Mouse (Mus musculus): Measurements from ENCODE around the gene Stk32c. TPM values are rescaled to one million over a fixed set of nuclear protein-coding genes. Genes with fewer than 3 reads are reported as not detected.

Gene Stk32c
- polyA plus RNA-seq, 1 experiment from 2014 or later = 0.12 TPM

GRCm38 (mm10) chr7:139213751-139214150 is 644 bp upstream of the Stk32c start:
- no peaks in the 10 kb centered on the region for H3K9me3 ChIP-seq
- peaks cover 33% of the 10 kb centered on the region for H3K4me1 ChIP-seq
- H3K27me3 ChIP-seq (replicated peaks; ENCODE audit: low read depth, poor library complexity, severe bottlenecking) = no peaks in the 10 kb centered on the region
- DNase-seq (ENCODE audit: low spot score) = no peak
- 72% methylated on average over 3 of the region's 3 CpGs for WGBS
- H3K27ac ChIP-seq (replicated peaks) = peak overlapping the region; percentile 97
- no peaks in the 10 kb centered on the region for H3K36me3 ChIP-seq (replicated peaks)
- H3K4me3 ChIP-seq = peak overlapping the region; percentile 72

GRCm38 (mm10) chr7:139211761-139212160 is 1.3 kb downstream of the Stk32c start:
- Histone ChIP-seq H3K9me3 (no peaks in the 10 kb centered on the region), H3K4me3 (no peak overlapping the region), H3K36me3 (replicated peaks) (no peaks in the 10 kb centered on the region), H3K27me3 (replicated peaks; ENCODE audit: low read depth, poor library complexity, severe bottlenecking) (peaks cover 7% of the 10 kb centered on the region; the same call in 1 of the 2 replicates), H3K4me1 (peaks cover 22% of the 10 kb centered on the region), H3K27ac (replicated peaks) (no peak overlapping the region; the same call in 1 of the 2 replicates)
- DNase-seq (ENCODE audit: low spot score) = no peak
- WGBS = 82% methylated on average over 6 of the region's 6 CpGs

- 85% methylated on average over 4 of the region's 4 CpGs for WGBS
- no peak overlapping the region for H3K4me3 ChIP-seq
- H3K4me1 ChIP-seq = peaks cover 19% of the 10 kb centered on the region
- no peaks in the 10 kb centered on the region for H3K9me3 ChIP-seq
- H3K36me3 ChIP-seq (replicated peaks) = no peaks in the 10 kb centered on the region
- H3K27ac ChIP-seq (replicated peaks) = no peak overlapping the region
- H3K27me3 ChIP-seq (replicated peaks; ENCODE audit: low read depth, poor library complexity, severe bottlenecking) = peaks cover 8% of the 10 kb centered on the region; the same call in 1 of the 2 replicates
- no peak for DNase-seq (ENCODE audit: low spot score)
Observed at GRCm38 (mm10) chr7:139208773-139209095, 4.4 kb downstream of the Stk32c start.

- WGBS = 36% methylated on average over 7 of the region's 7 CpGs
- Histone ChIP-seq H3K27me3 (replicated peaks; ENCODE audit: low read depth, poor library complexity, severe bottlenecking) (peaks cover 8% of the 10 kb centered on the region; the same call in 1 of the 2 replicates), H3K9me3 (no peaks in the 10 kb centered on the region), H3K27ac (replicated peaks) (no peak overlapping the region), H3K4me3 (no peak overlapping the region), H3K36me3 (replicated peaks) (no peaks in the 10 kb centered on the region), H3K4me1 (peaks cover 14% of the 10 kb centered on the region; the same call in 1 of the 2 replicates)
- peak; percentile 75 for DNase-seq (ENCODE audit: low spot score)
Observed at GRCm38 (mm10) chr7:139208023-139208772, 4.9 kb downstream of the Stk32c start.

GRCm38 (mm10) chr7:139201209-139201608 is 11.9 kb downstream of the Stk32c start:
- DNase-seq (ENCODE audit: low spot score) = no peak
- Histone ChIP-seq H3K9me3 (no peaks in the 10 kb centered on the region), H3K36me3 (replicated peaks) (no peaks in the 10 kb centered on the region), H3K27ac (replicated peaks) (no peak overlapping the region), H3K4me1 (no peaks in the 10 kb centered on the region), H3K27me3 (replicated peaks; ENCODE audit: low read depth, poor library complexity, severe bottlenecking) (peaks cover 16% of the 10 kb centered on the region), H3K4me3 (no peak overlapping the region)
- WGBS = 64% methylated on average over 6 of the region's 6 CpGs

GRCm38 (mm10) chr7:139200108-139200507 is 13.0 kb downstream of the Stk32c start:
- WGBS = 37% methylated on average over 7 of the region's 7 CpGs

GRCm38 (mm10) chr7:139197022-139197421 is 16.1 kb downstream of the Stk32c start:
- no peaks in the 10 kb centered on the region for H3K36me3 ChIP-seq (replicated peaks)
- WGBS = 80% methylated on average over 4 of the region's 4 CpGs
- H3K27me3 ChIP-seq (replicated peaks; ENCODE audit: low read depth, poor library complexity, severe bottlenecking) = peaks cover 16% of the 10 kb centered on the region
- H3K4me3 ChIP-seq = no peak overlapping the region
- no peak for DNase-seq (ENCODE audit: low spot score)
- H3K4me1 ChIP-seq = no peaks in the 10 kb centered on the region
- no peak overlapping the region for H3K27ac ChIP-seq (replicated peaks)
- no peaks in the 10 kb centered on the region for H3K9me3 ChIP-seq

More at GRCm38 (mm10) chr7:139200108-139200507, 13.0 kb downstream of the Stk32c start:
- Histone ChIP-seq H3K36me3 (replicated peaks) (no peaks in the 10 kb centered on the region), H3K9me3 (no peaks in the 10 kb centered on the region), H3K4me3 (no peak overlapping the region), H3K4me1 (no peaks in the 10 kb centered on the region), H3K27ac (replicated peaks) (no peak overlapping the region), H3K27me3 (replicated peaks; ENCODE audit: low read depth, poor library complexity, severe bottlenecking) (peaks cover 16% of the 10 kb centered on the region)
- peak; percentile 66 for DNase-seq (ENCODE audit: low spot score)

- Histone ChIP-seq H3K27ac (replicated peaks) (no peak overlapping the region), H3K27me3 (replicated peaks; ENCODE audit: low read depth, poor library complexity, severe bottlenecking) (peaks cover 50% of the 10 kb centered on the region), H3K36me3 (replicated peaks) (no peaks in the 10 kb centered on the region), H3K9me3 (peaks cover 10% of the 10 kb centered on the region), H3K4me3 (no peak overlapping the region), H3K4me1 (peaks cover 12% of the 10 kb centered on the region)
- 68% methylated on average over 6 of the region's 6 CpGs for WGBS
- DNase-seq (ENCODE audit: low spot score) = no peak
Observed at GRCm38 (mm10) chr7:139191619-139192018, 21.5 kb downstream of the Stk32c start.

GRCm38 (mm10) chr7:139190616-139191015 is 22.5 kb downstream of the Stk32c start:
- Histone ChIP-seq H3K27ac (replicated peaks) (no peak overlapping the region), H3K4me1 (peaks cover 12% of the 10 kb centered on the region), H3K4me3 (no peak overlapping the region), H3K9me3 (peaks cover 10% of the 10 kb centered on the region), H3K27me3 (replicated peaks; ENCODE audit: low read depth, poor library complexity, severe bottlenecking) (peaks cover 60% of the 10 kb centered on the region), H3K36me3 (replicated peaks) (no peaks in the 10 kb centered on the region)
- no peak for DNase-seq (ENCODE audit: low spot score)
- WGBS = 88% methylated on average over 4 of the region's 4 CpGs

- H3K27me3 ChIP-seq (replicated peaks; ENCODE audit: low read depth, poor library complexity, severe bottlenecking) = peaks cover 72% of the 10 kb centered on the region
- peaks cover 12% of the 10 kb centered on the region for H3K4me1 ChIP-seq
- peak; percentile 77 for DNase-seq (ENCODE audit: low spot score)
- 2% methylated on average over 23 of the region's 23 CpGs for WGBS
- no peaks in the 10 kb centered on the region for H3K36me3 ChIP-seq (replicated peaks)
- H3K27ac ChIP-seq (replicated peaks) = peak overlapping the region; percentile 72; the same call in 1 of the 2 replicates
- H3K4me3 ChIP-seq = peak overlapping the region; percentile 77
- peaks cover 10% of the 10 kb centered on the region for H3K9me3 ChIP-seq
Observed at GRCm38 (mm10) chr7:139188634-139189207, 24.4 kb downstream of the Stk32c start.

GRCm38 (mm10) chr7:139187771-139188633 is 25.1 kb downstream of the Stk32c start:
- DNase-seq (ENCODE audit: low spot score) = peak; percentile 93
- Histone ChIP-seq H3K27me3 (replicated peaks; ENCODE audit: low read depth, poor library complexity, severe bottlenecking) (peaks cover 72% of the 10 kb centered on the region), H3K4me3 (peak overlapping the region; percentile 77), H3K4me1 (peaks cover 12% of the 10 kb centered on the region), H3K27ac (replicated peaks) (peak overlapping the region; percentile 72), H3K9me3 (peaks cover 10% of the 10 kb centered on the region), H3K36me3 (replicated peaks) (no peaks in the 10 kb centered on the region)
- under 1% methylated on average over 94 of the region's 94 CpGs for WGBS

- Histone ChIP-seq H3K27ac (replicated peaks) (no peak overlapping the region), H3K4me1 (peaks cover 12% of the 10 kb centered on the region), H3K36me3 (replicated peaks) (no peaks in the 10 kb centered on the region), H3K4me3 (peak overlapping the region; percentile 77), H3K9me3 (peaks cover 10% of the 10 kb centered on the region), H3K27me3 (replicated peaks; ENCODE audit: low read depth, poor library complexity, severe bottlenecking) (peaks cover 72% of the 10 kb centered on the region)
- WGBS = 33% methylated on average over 7 of the region's 7 CpGs
- peak; percentile 16 for DNase-seq (ENCODE audit: low spot score)
Observed at GRCm38 (mm10) chr7:139187277-139187676, 25.8 kb downstream of the Stk32c start.

Measured in embryonic facial prominence, embryonic 10.5 days (tissue).